Mouse (Mus musculus) megakaryocyte, adult 5-6 weeks (primary cell): ENCODE measurements at regions not wholly inside any gene's neighbourhood (a gene's known extent, or its start where the extent isn't known, plus 50 kb on each side); places are given as distances from the start of the nearest gene placed in this dataset.

Experiments used
- ATAC-seq: 2 replicates; pipeline ENCODE4 v1.8.0; 2016; ENCODE audit warnings: mild to moderate bottlenecking, inconsistent platforms; ENCODE audit not compliant: poor library complexity, severe bottlenecking

DNA sequence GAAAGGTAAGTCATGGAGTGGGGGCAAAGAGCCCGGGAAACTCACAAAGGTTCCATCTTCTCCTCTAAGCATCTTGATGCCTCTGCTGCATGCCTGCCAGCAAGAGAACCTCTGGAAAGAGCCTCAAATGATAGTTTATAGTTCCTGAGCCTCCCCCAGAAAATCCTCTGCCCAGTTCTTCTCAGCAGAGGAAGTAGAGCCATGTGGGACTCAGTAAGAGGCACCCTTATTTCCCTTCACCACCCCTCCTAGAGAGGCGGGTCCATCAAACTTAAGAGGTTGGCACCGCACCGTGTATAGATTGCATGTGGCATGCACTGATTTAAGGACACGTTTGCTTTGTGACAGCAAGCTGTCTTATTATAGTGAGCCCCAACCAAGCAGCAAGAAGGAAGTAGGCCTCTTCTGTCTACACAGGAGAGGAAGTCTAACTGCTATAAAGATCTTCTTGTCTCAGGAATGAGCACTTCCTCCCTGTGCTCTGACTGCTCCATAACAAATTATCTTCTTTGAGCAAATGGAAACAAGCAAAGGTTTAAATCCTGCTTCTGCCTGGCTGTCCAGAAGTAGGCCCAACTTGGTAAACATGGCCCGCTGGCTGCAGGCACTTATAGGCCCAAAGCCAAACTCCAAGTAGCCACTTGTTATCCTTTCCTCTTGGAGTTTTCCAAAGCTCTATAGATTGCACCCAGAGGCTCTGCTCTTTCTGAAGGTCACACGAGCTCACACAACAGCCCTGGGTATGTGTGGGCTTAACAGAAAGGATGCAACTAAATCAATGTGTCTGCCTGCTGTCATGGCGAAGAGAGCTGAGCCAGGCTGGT is 69.6 kb upstream of the Zfp703 start:
- peak; percentile 73 for ATAC-seq

GRCm38 (mm10) chr8:26910186-26910585 is 66.9 kb upstream of the Zfp703 start:
- no peak for ATAC-seq

- no peak for ATAC-seq
Measured at GRCm38 (mm10) chr8:26913562-26914529, 63.3 kb upstream of the Zfp703 start.

DNA sequence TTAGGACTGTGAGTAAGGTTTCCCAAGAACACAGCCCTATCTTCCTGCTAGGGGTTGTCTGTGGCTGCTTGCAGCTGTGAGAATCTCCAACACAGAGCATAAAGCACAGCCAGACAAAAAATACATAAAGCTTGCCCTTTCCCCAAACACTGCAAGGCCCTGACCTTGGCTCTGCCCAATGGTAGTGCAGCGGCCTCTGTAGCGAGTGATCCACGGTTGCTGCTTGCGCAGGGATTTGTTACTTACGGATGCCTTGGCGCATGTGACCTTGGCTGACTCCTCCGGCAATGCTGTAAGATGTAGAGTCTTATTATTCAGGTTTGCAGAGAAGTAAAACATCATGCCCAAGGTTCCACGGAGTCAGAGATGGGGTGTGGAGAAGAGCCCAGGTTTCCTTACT is 61.4 kb upstream of the Zfp703 start:
- ATAC-seq = no peak

DNA sequence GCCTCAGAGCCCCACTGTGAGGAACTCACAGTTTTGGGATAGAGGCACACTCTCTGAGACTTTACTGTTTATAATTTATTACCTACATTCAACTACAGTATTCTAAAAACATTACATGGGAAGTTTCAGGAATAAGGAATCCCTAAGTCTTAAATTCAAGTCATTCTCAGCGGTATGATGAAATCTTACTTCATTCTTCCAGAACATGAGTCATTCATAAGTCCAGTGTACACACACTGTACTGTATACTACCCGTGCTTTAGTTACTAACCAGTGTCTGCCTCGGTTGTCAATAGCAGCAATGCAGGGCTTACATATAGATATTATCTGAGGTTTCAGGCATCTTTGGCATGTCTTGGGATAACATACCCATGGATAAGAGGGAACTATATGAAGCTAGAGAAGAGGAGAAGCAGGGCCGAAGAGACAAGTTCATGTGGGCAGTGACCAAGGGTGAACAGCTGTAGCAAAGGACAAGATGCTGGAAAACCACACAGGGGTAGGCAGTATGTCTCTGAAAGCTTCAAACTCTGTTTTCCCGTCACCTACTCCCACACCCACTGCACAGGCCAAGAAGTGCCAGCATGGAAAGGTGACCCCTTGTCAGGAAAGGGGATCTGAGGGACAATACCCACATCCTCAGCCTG is 55.5 kb upstream of the Zfp703 start:
- no peak for ATAC-seq

DNA sequence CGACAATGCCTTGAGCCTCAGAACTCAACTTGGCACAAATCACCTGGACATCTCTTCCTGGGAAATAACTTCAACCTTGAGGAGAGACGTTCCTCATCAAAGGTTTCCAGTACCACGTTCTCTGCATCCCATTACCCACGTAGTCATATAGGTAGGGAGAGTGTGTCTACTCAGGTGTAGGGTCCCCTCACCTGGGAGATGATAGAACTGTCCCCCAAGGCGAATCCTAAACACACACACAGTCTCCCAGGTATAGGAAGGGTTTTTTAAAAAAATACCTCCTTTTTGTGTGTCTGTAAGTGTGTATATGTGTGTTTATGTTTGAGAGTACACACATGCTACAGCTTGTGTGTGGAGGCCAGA is 55.0 kb upstream of the Zfp703 start:
- ATAC-seq = no peak

- ATAC-seq = no peak
Measured at GRCm38 (mm10) chr8:26923166-26923565, 54.0 kb upstream of the Zfp703 start.
